10 mouse cellular contexts compared by ENCODE assay signal in genomic region chr7:48879574-48879973, GRCm38 (mm10). TPM values are rescaled to one million over a fixed set of nuclear protein-coding genes. Genes with fewer than 3 reads are reported as not detected.
DNase-seq lines count a peak whose midpoint lies in the region; ATAC-seq and TF ChIP-seq lines count a peak whose summit lies in the region.
"Had no signal": no experiment of that assay in that cellular context is flagged by ENCODE, and none has a peak within 500 bp of the region (broad histone marks: within the 10 kb centered on the region; RNA-seq: fewer than 3 reads in every experiment).

No protein-coding gene starts in this region.

- DNase-seq in lung, postnatal 36 days: no peak
- DNase-seq in spleen, postnatal 14 days (ENCODE audit: low spot score in 2 of 2): no peak
- DNase-seq in cerebellum, adult 9-11 months: no peak
- no peak for DNase-seq in layer of hippocampus, adult 9-11 months

- 41% methylated on average over 3 of the region's 3 CpGs for WGBS in lung, embryonic 16.5 days
- WGBS in limb, embryonic 13.5 days: 63% methylated on average over 3 of the region's 3 CpGs
- 28% methylated on average over 3 of the region's 3 CpGs for WGBS in small intestine, adult 2 months

- H3K4me1 ChIP-seq in lung, embryonic 16.5 days (replicated peaks; ENCODE audit: control insufficient read depth, insufficient read depth, low read length): peaks cover 18% of the 10 kb centered on the region
- peaks cover 43% of the 10 kb centered on the region for H3K4me1 ChIP-seq in limb, embryonic 13.5 days
- H3K4me1 ChIP-seq in small intestine, adult 2 months (ENCODE audit: control insufficient read depth, insufficient read depth, insufficient read length, low read length): peaks cover 16% of the 10 kb centered on the region; the same call in 1 of the 2 replicates

- H3K4me3 ChIP-seq in lung, embryonic 16.5 days (ENCODE audit: low read length): peak overlapping the region; percentile 30
- H3K4me3 ChIP-seq in limb, embryonic 13.5 days: peak overlapping the region; percentile 30
- H3K4me3 ChIP-seq in small intestine, adult 2 months (ENCODE audit: low read depth, low read length): peak overlapping the region; percentile 22; the same call in 1 of the 2 replicates
- H3K4me3 ChIP-seq: layer of hippocampus, adult 2 months had no signal

- no peak for ATAC-seq in lung, embryonic 16.5 days (ENCODE audit: low read depth)
- ATAC-seq in erythroid progenitor cell, adult 5-6 weeks (replicated peaks; ENCODE audit: low FRiP score, poor library complexity, severe bottlenecking): peak; percentile 25
- no peak for ATAC-seq in limb, embryonic 13.5 days (ENCODE audit: low FRiP score, low read depth)

- peak overlapping the region; percentile 49 for H3K4me2 ChIP-seq in lung, embryonic 16.5 days (ENCODE audit: low read depth, low read length)
- H3K4me2 ChIP-seq in limb, embryonic 13.5 days (replicated peaks): peak overlapping the region; percentile 58

- TF ChIP-seq CTCF in small intestine, adult 2 months (IDR thresholded peaks at IDR 0.05; ENCODE audit: extremely low read depth, insufficient read length, insufficient replicate concordance, low read depth, low read length): no peak

- H3K9ac ChIP-seq in lung, embryonic 16.5 days (ENCODE audit: low read length): peak overlapping the region; percentile 44
- peak overlapping the region; percentile 51 for H3K9ac ChIP-seq in limb, embryonic 13.5 days

- TF ChIP-seq POLR2A in small intestine, adult 2 months (IDR thresholded peaks at IDR 0.05; ENCODE audit: low read depth, low read length): no peak

- H3K36me3 ChIP-seq in lung, embryonic 16.5 days (ENCODE audit: control insufficient read depth, insufficient read depth, low read length): peaks cover 25% of the 10 kb centered on the region
- peaks cover 29% of the 10 kb centered on the region for H3K36me3 ChIP-seq in limb, embryonic 13.5 days
- H3K36me3 ChIP-seq in small intestine, adult 2 months (ENCODE audit: control insufficient read depth, insufficient read depth, low read length): peaks cover 5% of the 10 kb centered on the region; the same call in 1 of the 2 replicates

- H3K27ac ChIP-seq in lung, embryonic 16.5 days (ENCODE audit: low read length): no peak overlapping the region
- no peak overlapping the region for H3K27ac ChIP-seq in limb, embryonic 13.5 days
- peak overlapping the region; percentile 10; the same call in 1 of the 2 replicates for H3K27ac ChIP-seq in small intestine, adult 2 months (ENCODE audit: insufficient read depth, low read depth, low read length)
- H3K27ac ChIP-seq: layer of hippocampus, adult 2 months had no signal

- H3K27me3 ChIP-seq in lung, embryonic 16.5 days (ENCODE audit: control insufficient read depth, insufficient read depth, low read depth, low read length): no peaks in the 10 kb centered on the region
- peaks cover 20% of the 10 kb centered on the region for H3K27me3 ChIP-seq in limb, embryonic 13.5 days
- H3K27me3 ChIP-seq in small intestine, adult 2 months (ENCODE audit: control insufficient read depth, insufficient read depth, low read length): 0 out of 2 replicates have a peak, but pooled peaks cover 2% of the 10 kb centered on the region

- H3K9me3 ChIP-seq in lung, embryonic 16.5 days (ENCODE audit: control insufficient read depth, low read length): no peaks in the 10 kb centered on the region
- no peaks in the 10 kb centered on the region for H3K9me3 ChIP-seq in limb, embryonic 13.5 days

RNA-seq across cellular contexts. Expression of gene E2f8, which starts 1.8 kb away (rescaled TPM):
- polyA plus RNA-seq in lung, embryonic 16.5 days (2015; fragmentation: Nextera tagmentation; extraction: Ambion mirVana): 20.5 and 22.0 TPM in 2 replicates
- total RNA-seq in erythroid progenitor cell, adult 5-6 weeks (2015; ENCODE audit: low replicate concordance): 418 and 438 TPM in 2 replicates
- total RNA-seq in erythroid progenitor cell, adult 5-6 weeks (2017; ENCODE audit: low replicate concordance): 278 and 339 TPM in 2 replicates
- polyA plus RNA-seq in limb, embryonic 13.5 days (2015; fragmentation: Nextera tagmentation; extraction: Ambion mirVana): 15.9 and 17.2 TPM in 2 replicates
- 2.4 and 4.8 TPM in 2 replicates for polyA plus RNA-seq in small intestine, adult 2 months (2012; rRNA removed)

RNA-seq across cellular contexts. Expression of gene Nav2, which starts 28.9 kb away (rescaled TPM):
- 27.3 and 33.8 TPM in 2 replicates for polyA plus RNA-seq in lung, embryonic 16.5 days (2015; fragmentation: Nextera tagmentation; extraction: Ambion mirVana)
- total RNA-seq in erythroid progenitor cell, adult 5-6 weeks (2015; ENCODE audit: low replicate concordance): 9.7 and 29.8 TPM in 2 replicates
- 3.1 and 3.7 TPM in 2 replicates for total RNA-seq in erythroid progenitor cell, adult 5-6 weeks (2017; ENCODE audit: low replicate concordance)
- 14.6 and 17.4 TPM in 2 replicates for polyA plus RNA-seq in limb, embryonic 13.5 days (2015; fragmentation: Nextera tagmentation; extraction: Ambion mirVana)
- 6.4 and 8.5 TPM in 2 replicates for polyA plus RNA-seq in small intestine, adult 2 months (2012; rRNA removed)

RNA-seq across cellular contexts. Expression of gene Csrp3, which starts 31.7 kb away (rescaled TPM):
- polyA plus RNA-seq in lung, embryonic 16.5 days (2015; fragmentation: Nextera tagmentation; extraction: Ambion mirVana): 56.4 and 71.6 TPM in 2 replicates
- 4.0 TPM in 1 of 2 replicates, not detected in the other for total RNA-seq in erythroid progenitor cell, adult 5-6 weeks (2015; ENCODE audit: low replicate concordance)
- total RNA-seq in erythroid progenitor cell, adult 5-6 weeks (2017; ENCODE audit: low replicate concordance): 1.7 TPM in 1 of 2 replicates, not detected in the other
- 27.6 and 27.8 TPM in 2 replicates for polyA plus RNA-seq in limb, embryonic 13.5 days (2015; fragmentation: Nextera tagmentation; extraction: Ambion mirVana)
- not detected in 2 replicates for polyA plus RNA-seq in small intestine, adult 2 months (2012; rRNA removed)
- total RNA-seq: layer of hippocampus, adult 2 months had no signal
- polyA plus RNA-seq: cortical plate, adult 2 months had no signal

Comparison
In these comparisons a context has a peak if more than half of its experiments do, and no peak if none do; other contexts are left out.
1. RNA of gene Csrp3, which starts 31.7 kb away (polyA plus RNA-seq): 56.4 to 71.6 TPM in lung, embryonic 16.5 days and 27.6 to 27.8 TPM in limb, embryonic 13.5 days; not detected in small intestine, adult 2 months; every median in the first group is over 10 times any median in the second.
2. Peak in every context shown above with its lines, with median percentiles within 50 percentile points of each other: H3K4me3 ChIP-seq.